Mouse (Mus musculus) stomach, embryonic 14.5 days (tissue): ENCODE data around the gene Ccdc163. TPM values are rescaled to one million over a fixed set of nuclear protein-coding genes. Genes with fewer than 3 reads are reported as not detected.
"Not testable (repeated sequence)": the region's sequence is repeated elsewhere in the genome, so short reads cannot be mapped to it uniquely, and the experiment has no call there.

Experiments used
- ATAC-seq: fragments of 200-750 bp; cut with Nextera tagmentation; 2 replicates; pipeline ENCODE4 v1.8.0; 2017; ENCODE audit warnings: low read depth, moderate TSS enrichment; ENCODE audit not compliant: insufficient number of reproducible peaks, insufficient read depth, low FRiP score
- H3K27ac ChIP-seq: fragments of 300-500 bp; sonication (generic); 2 replicates; pipeline ENCODE4 v1.5.1; 2014; ENCODE audit warnings: mild to moderate bottlenecking, low read length, moderate library complexity, mixed read lengths
- H3K27me3 ChIP-seq: fragments of 300-500 bp; sonication (generic); 2 replicates; pipeline ENCODE4 v1.6.1; 2014; ENCODE audit warnings: low read length, control low read depth, mixed read lengths; ENCODE audit not compliant: control insufficient read depth, insufficient read depth
- H3K36me3 ChIP-seq: fragments of 300-500 bp; sonication (generic); 2 replicates; pipeline ENCODE4 v1.6.1; 2014; ENCODE audit warnings: mild to moderate bottlenecking, control low read depth, low read length, moderate library complexity, mixed read lengths; ENCODE audit not compliant: control insufficient read depth, insufficient read depth
- H3K4me1 ChIP-seq: fragments of 300-500 bp; sonication (generic); 2 replicates; pipeline ENCODE4 v1.6.1; 2014; ENCODE audit warnings: low read length, control low read depth, mixed read lengths; ENCODE audit not compliant: control insufficient read depth, insufficient read depth
- H3K4me2 ChIP-seq: fragments of 300-500 bp; sonication (generic); replicated peaks from 2 replicates; pipeline ENCODE4 v1.6.1; 2014; ENCODE audit warnings: low read depth, low read length, control low read depth
- H3K4me3 ChIP-seq: fragments of 300-500 bp; sonication (generic); 2 replicates; pipeline ENCODE4 v1.5.1; 2014; ENCODE audit warnings: low read depth, low read length, control low read depth
- H3K9ac ChIP-seq: fragments of 300-500 bp; sonication (generic); replicated peaks from 2 replicates; pipeline ENCODE4 v1.6.1; 2014; ENCODE audit warnings: low read depth, mild to moderate bottlenecking, control low read depth, low read length, moderate library complexity, mixed read lengths
- H3K9me3 ChIP-seq: fragments of 300-500 bp; sonication (generic); 2 replicates; pipeline ENCODE4 v1.6.1; 2016; ENCODE audit warnings: low read depth, low read length, control low read depth; ENCODE audit not compliant: control insufficient read depth
- WGBS: fragments of 180-500 bp; shearing (Covaris S2); extraction: QIAGEN DNeasy Blood & Tissue Kit; methylation state at CpG from one replicate; pipeline ENCODE4 v1.1.7; 2014; 5-methylcytosine and 5-hydroxymethylcytosine counted together
- polyA plus RNA-seq: library from polyadenylated mRNA; unstranded; fragments of >200 nt; fragmentation: Nextera tagmentation; extraction: Ambion mirVana; gene quantifications from 2 replicates; pipeline ENCODE4 v1.2.1, GENCODE M21; 2014

Gene Ccdc163
- polyA plus RNA-seq, 1 experiment from 2014 or later, result 44.3 TPM

GRCm38 (mm10) chr4:116674761-116675160 is 33.5 kb upstream of the Ccdc163 start:
- not testable (repeated sequence) for H3K36me3 ChIP-seq, H3K9ac ChIP-seq, ATAC-seq, H3K27ac ChIP-seq, H3K4me2 ChIP-seq, H3K4me3 ChIP-seq, H3K9me3 ChIP-seq, H3K4me1 ChIP-seq, H3K27me3 ChIP-seq
- WGBS, result 89% methylated on average over 6 of the region's 6 CpGs

GRCm38 (mm10) chr4:116676027-116676426 is 32.3 kb upstream of the Ccdc163 start:
- H3K27me3 ChIP-seq, result no peaks in the 10 kb centered on the region
- H3K4me1 ChIP-seq, result peaks cover 8% of the 10 kb centered on the region; the same call in 1 of the 2 replicates
- 88% methylated on average over 3 of the region's 3 CpGs for WGBS
- no peak overlapping the region for H3K4me3 ChIP-seq
- no peak overlapping the region for H3K4me2 ChIP-seq
- H3K9me3 ChIP-seq, result no peaks in the 10 kb centered on the region
- ATAC-seq, result no peak
- H3K36me3 ChIP-seq, result no peaks in the 10 kb centered on the region
- no peak overlapping the region for H3K9ac ChIP-seq
- H3K27ac ChIP-seq, result no peak overlapping the region

GRCm38 (mm10) chr4:116677808-116678207 is 30.5 kb upstream of the Ccdc163 start:
- Histone ChIP-seq H3K4me3 (no peak overlapping the region), H3K27ac (no peak overlapping the region), H3K9me3 (no peaks in the 10 kb centered on the region), H3K4me2 (no peak overlapping the region), H3K36me3 (no peaks in the 10 kb centered on the region), H3K9ac (no peak overlapping the region), H3K27me3 (no peaks in the 10 kb centered on the region), H3K4me1 (peaks cover 7% of the 10 kb centered on the region; the same call in 1 of the 2 replicates)
- 91% methylated on average over 1 of the region's 1 CpGs for WGBS
- ATAC-seq, result no peak

GRCm38 (mm10) chr4:116679141-116679540 is 29.2 kb upstream of the Ccdc163 start:
- Histone ChIP-seq H3K36me3 (no peaks in the 10 kb centered on the region), H3K27ac (no peak overlapping the region), H3K4me1 (no peaks in the 10 kb centered on the region), H3K9ac (no peak overlapping the region), H3K9me3 (no peaks in the 10 kb centered on the region), H3K27me3 (no peaks in the 10 kb centered on the region), H3K4me3 (no peak overlapping the region), H3K4me2 (no peak overlapping the region)
- 73% methylated on average over 5 of the region's 5 CpGs for WGBS
- no peak for ATAC-seq

DNA sequence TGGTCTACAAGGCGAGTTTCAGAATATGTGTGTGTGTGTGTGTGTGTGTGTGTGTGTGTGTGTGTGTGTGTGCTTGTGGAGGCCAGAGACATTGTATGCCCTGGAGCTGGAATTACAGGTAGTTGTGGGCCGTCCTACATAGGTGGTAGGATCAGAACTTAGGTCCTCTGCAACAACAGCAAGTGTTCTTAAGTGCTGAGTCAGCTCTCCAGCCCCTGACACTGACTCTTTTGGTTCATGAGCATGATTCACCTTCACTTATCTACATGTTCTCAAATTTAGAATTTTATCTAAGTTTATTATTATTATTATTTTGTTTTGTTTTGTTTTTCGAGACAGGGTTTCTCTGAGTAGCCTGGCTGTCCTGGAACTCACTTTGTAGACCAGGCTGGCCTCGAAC is 27.8 kb upstream of the Ccdc163 start:
- ATAC-seq, H3K4me3 ChIP-seq, H3K4me1 ChIP-seq, H3K4me2 ChIP-seq, H3K9ac ChIP-seq, H3K27ac ChIP-seq, H3K36me3 ChIP-seq, H3K27me3 ChIP-seq, H3K9me3 ChIP-seq: not testable (repeated sequence)
- whole genome bisulfite sequencing, result 93% methylated on average over 4 of the region's 4 CpGs

GRCm38 (mm10) chr4:116683957-116684356 is 24.4 kb upstream of the Ccdc163 start:
- H3K27ac ChIP-seq, result no peak overlapping the region
- no peak overlapping the region for H3K4me2 ChIP-seq
- H3K4me1 ChIP-seq, result peaks cover 12% of the 10 kb centered on the region; the same call in 1 of the 2 replicates
- peaks cover 3% of the 10 kb centered on the region; the same call in 1 of the 2 replicates for H3K36me3 ChIP-seq
- 69% methylated on average over 4 of the region's 4 CpGs for WGBS
- no peaks in the 10 kb centered on the region for H3K27me3 ChIP-seq
- ATAC-seq, result no peak
- H3K9ac ChIP-seq, result no peak overlapping the region
- H3K4me3 ChIP-seq, result no peak overlapping the region
- H3K9me3 ChIP-seq, result no peaks in the 10 kb centered on the region

GRCm38 (mm10) chr4:116684665-116685064 is 23.6 kb upstream of the Ccdc163 start:
- H3K4me3 ChIP-seq, result peak overlapping the region; percentile 73; the same call in 1 of the 2 replicates

DNA sequence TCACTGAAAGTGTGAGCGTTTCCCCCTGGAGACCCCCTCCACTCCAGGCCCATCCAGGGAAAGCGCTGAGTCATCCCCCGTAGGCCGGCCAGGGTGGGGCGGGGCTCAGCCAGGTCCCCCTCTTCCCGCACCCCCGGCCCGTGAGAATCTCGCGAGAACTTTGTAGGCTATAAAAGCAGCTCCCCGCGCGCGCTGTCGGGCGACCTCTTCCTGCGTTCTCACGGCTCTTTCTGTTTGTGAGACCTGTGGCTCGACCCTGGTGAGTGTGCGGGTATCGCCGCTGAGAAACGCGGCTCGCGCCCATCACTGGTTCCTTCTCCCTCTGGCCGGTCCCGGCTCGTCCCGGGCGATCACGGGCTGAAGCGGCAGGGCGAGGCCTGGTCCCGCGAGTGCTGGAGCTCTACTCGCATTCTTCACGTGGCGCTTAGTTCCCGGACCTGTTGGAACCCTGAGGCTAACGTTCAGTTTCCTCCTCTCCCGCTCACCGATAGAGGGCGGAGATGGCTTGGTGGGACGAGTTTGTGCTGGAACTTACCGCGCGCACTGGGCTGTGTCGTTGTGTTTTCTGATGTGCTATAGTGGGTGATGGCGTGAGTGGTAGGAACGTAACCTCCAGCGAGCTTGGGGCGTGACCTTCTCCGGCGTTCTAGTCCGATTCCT is 22.8 kb upstream of the Ccdc163 start, which contains the start of gene Prdx1:
Prdx1 (plus strand) TSS at position 143 of the 660 bp plus-strand sequence.
- under 1% methylated on average over 56 of the region's 56 CpGs for WGBS
- H3K4me1 ChIP-seq, result peaks cover 12% of the 10 kb centered on the region; the same call in 1 of the 2 replicates
- H3K27ac ChIP-seq, result peak within 1 kb of the TSS; percentile 96
- ATAC-seq, result peak; percentile 96
- peaks cover 18% of the 10 kb centered on the region for H3K36me3 ChIP-seq
- peak within 1 kb of the TSS; percentile 79 for H3K4me2 ChIP-seq
- H3K9ac ChIP-seq, result peak within 1 kb of the TSS; percentile 66
- no peaks in the 10 kb centered on the region for H3K9me3 ChIP-seq
- peak within 1 kb of the TSS; percentile 73 for H3K4me3 ChIP-seq
- no peaks in the 10 kb centered on the region for H3K27me3 ChIP-seq

More at GRCm38 (mm10) chr4:116684665-116685064, 23.6 kb upstream of the Ccdc163 start:
- Histone ChIP-seq H3K9ac (no peak overlapping the region), H3K36me3 (peaks cover 10% of the 10 kb centered on the region), H3K27ac (peak overlapping the region; percentile 77; the same call in 1 of the 2 replicates), H3K4me1 (peaks cover 12% of the 10 kb centered on the region; the same call in 1 of the 2 replicates), H3K4me2 (peak overlapping the region; percentile 79; the same call in 1 of the 2 replicates), H3K27me3 (no peaks in the 10 kb centered on the region), H3K9me3 (no peaks in the 10 kb centered on the region)
- 73% methylated on average over 2 of the region's 2 CpGs for WGBS
- ATAC-seq, result no peak
